Mouse (Mus musculus) layer of hippocampus, adult 9-10 months (tissue): Measurements from ENCODE around the gene Olfr568.

Experiments
- DNase-seq: peaks from one replicate; pipeline ENCODE4 v3.0.0; 2022; ENCODE audit warnings: low spot score

Olfr568 gene

DNA sequence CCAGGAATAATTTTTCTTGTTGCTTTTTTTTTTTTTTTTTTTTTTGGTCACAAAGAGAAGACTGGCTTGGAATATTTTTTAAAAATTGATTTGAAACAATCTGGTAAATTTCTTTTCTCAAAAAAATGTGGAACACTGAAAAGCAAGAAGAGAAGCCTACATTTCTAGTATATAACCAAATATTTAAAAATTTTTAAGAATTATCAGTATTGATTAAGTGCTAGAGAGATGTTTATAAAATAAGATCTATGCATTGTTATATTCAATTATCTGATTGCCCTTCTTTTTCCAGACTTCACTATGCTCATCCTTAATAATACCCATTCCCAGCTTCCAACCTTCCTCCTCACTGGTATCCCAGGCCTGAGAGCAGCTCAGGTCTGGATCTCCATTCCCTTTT lies at the start of gene Olfr568:
TSS of gene Olfr568 (plus strand) at position 301 of the 400 bp plus-strand sequence.
- no peak for DNase-seq

DNA sequence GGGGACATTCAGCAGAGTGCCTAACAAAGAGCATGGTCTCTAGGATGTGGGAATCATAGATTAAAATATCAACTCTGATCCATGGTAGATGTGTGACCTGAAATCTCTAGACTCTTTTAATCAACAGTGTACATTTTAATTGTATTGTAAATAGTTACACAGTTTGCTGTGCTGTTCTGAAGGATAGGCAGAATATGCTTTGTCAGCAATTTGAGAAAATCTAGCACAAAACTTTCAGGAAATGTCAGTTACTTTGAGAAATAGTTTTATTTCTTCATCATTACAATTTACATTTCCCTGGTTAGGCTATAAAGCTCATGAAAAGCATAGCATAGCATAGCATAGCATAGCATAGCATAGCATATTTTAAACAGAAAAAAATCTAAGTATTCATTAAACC lies 21.1 kb upstream of the Olfr568 start:
- no peak for DNase-seq

DNA sequence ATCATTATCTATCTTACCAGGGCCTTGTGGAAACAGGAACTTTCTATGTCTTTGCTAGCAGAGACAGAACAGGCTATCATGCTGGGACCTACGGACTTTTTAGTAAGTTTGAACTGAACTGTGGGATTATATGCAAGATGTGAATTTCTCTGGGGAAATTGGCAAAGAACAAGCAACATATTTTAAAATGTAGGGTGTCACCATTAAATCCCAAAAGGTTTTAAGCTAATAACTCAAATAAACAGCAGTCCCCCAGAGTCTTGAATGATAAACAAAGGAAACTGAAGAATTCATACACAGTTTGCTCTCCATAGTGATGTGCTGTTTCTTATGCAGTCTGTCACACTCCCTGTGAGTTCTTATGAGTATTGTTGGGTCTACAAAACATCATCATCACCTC lies 18.3 kb upstream of the Olfr568 start, which contains the start of gene Olfr566:
TSS of gene Olfr566 (minus strand) at position 101 of the 400 bp plus-strand sequence.
- DNase-seq = no peak

DNA sequence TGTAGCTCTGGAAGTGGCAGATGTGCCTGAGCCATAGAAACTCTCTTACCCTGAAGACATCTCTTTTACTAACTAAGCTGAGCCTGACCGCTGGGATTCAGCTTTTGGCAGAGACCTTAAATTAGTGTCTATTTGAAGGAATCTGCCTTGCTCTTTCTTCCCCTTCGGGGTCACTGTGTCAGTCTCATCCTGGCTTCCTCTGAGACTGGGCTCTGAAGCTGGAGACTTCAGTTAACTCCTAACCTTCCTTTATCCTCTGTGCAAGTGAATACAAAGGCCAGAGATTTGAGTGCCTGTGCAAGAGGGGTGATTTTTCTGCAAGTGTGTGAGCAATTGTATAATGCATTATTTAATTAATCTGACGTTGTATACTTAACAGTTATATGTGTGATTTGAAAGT lies 13.9 kb downstream of the Olfr568 start, which contains the start of gene Olfr569:
TSS of gene Olfr569 (minus strand) at position 101 of the 400 bp plus-strand sequence.
- DNase-seq = no peak

DNA sequence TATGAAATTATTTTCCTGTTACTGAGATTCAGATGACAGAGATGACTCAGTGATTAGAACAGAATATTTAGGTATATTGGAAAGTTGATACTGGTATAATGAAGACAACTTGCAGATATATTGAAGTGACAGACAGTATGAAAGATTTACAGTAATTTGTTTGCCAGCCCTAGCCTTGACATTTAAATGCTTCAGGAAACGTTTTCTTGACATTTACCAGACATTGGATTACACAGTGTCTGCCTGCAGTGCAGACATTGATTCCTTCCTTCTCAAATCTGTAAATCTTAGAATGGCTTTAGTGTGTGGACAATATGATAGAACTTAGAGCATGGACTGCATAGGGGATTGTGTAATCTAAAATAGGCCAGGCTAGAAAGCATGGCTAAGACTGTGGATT lies 38.3 kb downstream of the Olfr568 start:
- DNase-seq = no peak

DNA sequence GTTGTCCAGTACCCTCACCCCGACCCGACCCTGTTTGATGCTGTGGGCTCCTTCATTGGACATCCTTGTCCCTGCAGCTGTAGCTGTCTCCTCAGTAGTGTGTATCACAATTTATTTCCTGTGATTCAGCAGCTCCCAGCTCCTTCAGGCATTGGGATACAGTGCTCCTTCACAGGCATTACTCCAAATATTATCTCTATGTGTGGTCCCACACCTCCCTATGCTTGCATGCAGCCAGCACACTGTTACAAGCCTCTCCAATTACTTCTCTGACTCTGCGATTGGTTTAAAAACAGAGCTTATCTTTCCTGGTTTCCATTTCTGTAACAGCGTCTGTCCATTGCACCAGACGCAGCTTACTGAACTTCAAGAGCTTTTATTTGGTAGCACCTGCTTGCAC lies 39.5 kb downstream of the Olfr568 start:
- no peak for DNase-seq

DNA sequence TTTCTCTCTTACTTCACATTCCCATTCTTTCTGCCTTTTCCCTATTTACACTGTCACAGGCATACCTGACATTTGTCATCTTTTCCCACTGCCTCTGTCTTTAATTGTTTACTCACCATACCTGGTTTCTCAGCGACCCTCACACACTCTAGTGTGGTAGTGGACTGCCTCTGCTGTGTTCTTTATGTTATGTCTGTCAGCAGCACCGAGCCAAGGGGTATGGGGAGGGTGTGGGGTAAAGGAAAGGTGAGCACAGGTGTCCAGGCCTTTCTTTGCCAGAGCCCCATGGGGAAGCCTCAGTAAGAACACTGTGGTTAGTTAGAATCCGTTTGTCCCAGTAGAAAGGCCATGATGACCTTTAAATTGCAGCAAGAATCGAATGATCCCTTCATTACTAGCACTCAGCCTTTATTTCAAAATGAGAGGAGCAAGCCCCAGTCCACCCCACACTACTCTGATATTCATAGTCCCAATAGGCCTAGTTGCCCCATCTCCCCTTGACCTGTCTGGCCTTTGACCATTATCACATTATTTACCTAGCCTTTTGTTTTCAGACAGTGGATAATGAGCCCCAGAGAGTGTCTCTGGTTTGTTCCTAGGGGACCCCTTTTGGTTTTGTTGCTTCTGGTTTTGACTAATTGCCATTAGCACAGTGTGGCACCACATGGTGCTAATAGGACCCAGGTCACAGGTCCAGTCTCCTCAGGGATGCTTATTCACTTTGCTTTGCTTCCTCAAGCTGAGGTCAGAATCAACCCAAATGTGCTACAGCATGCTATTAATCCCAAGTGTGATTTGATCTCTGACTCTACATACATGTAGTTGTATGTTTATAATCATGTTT lies 40.3 kb downstream of the Olfr568 start, which contains the start of gene Olfr571:
TSS of gene Olfr571 (minus strand) at position 505 of the 844 bp plus-strand sequence.
- DNase-seq = no peak

DNA sequence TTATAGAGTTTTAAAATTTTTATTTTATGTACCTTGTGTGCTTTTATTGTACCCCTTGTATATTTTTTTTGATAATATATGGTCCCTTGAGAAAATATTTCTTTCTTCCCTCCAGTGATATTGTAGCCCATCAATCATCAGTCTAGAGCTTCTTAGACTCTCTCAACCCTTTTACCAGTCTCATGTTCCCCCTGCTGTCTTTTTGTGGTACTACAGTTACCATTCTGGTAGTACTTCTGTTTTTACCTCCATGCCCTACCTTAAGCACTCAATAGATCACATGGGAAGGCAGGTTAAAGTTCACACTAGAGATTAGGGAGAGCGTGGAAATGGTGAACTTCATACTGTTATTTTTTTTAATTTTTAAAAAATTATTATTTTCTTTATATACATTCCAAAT lies 42.7 kb downstream of the Olfr568 start:
- no peak for DNase-seq

DNA sequence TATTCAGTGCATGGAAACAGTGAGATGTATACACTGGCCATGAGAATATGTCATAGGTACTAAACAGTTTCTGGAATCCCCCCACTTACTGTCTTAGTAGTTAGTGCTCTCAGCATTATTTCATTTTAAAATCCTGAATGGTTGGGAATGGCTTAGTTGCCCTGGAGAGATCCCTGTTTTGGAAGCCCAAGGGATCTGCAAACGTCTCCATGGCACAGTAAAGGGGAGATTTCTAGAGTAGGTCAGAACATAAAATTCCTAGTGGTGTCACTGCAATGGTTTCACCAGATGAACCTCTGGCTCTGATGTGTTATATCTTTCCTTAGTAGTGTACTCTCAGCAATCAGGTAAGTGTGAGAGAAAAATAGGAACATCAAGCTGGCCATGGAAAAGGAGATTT lies 47.2 kb downstream of the Olfr568 start, which contains the start of gene Olfr572:
TSS of gene Olfr572 (plus strand) at position 301 of the 400 bp plus-strand sequence.
- no peak for DNase-seq

DNA sequence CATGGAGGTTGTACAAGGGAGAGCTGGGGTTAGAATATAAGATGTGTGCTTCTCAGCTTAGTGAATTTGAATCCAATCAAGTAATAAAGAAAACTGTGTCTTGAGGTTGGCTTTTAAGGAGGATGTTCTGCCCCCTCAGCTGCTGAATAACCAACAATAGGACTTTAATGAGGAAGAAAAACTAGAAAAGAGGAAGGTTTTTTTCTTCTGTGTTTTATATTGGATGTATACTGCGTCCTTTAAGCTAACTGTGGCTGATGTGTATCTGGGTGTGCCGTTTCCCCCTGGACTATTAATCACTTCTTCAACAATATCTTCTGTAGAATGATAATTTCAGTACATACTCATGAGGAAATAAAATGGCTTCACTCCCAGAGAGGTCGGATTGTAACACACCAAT lies 50.2 kb downstream of the Olfr568 start:
- no peak for DNase-seq
